Mouse (Mus musculus) layer of hippocampus, postnatal 25 days (tissue): Measurements from ENCODE around the gene Olfr1289. TPM values are rescaled to one million over a fixed set of nuclear protein-coding genes. Genes with fewer than 3 reads are reported as not detected.

Source experiments
- DNase-seq, 2 experiments: peaks; one replicate each; pipeline ENCODE4 v3.0.0; 2022; ENCODE audit warnings: mixed read lengths in 2 of 2, low spot score in 1 of 2; ENCODE audit errors: extremely low spot score in 1 of 2
- total RNA-seq, 2 experiments: library from RNA; stranded (reverse); gene quantifications; 2 replicates each; pipeline ENCODE4 v1.2.3; 2021

Gene Olfr1289
- total RNA-seq, result not detected

DNA sequence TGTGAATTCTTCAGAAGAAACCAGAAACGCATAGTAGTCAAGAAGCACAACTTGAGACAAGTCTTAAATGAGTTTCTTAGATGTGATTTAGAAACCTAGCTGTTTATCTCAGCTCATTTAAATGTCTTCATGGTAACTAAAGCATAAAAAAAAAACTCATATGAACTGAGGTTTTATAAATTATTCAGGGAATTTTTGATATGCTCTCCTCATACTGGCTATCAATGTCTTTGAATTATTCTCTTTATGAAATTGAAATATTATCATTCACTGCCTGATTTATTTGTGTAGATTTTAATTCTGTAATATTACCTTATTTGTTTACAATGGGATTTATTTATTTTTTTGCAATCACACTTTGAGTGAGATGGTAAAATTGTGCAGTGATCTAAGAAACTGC lies at the start of gene Olfr1289:
TSS of gene Olfr1289 (plus strand) at position 301 of the 400 bp plus-strand sequence.
- no peak for DNase-seq

DNA sequence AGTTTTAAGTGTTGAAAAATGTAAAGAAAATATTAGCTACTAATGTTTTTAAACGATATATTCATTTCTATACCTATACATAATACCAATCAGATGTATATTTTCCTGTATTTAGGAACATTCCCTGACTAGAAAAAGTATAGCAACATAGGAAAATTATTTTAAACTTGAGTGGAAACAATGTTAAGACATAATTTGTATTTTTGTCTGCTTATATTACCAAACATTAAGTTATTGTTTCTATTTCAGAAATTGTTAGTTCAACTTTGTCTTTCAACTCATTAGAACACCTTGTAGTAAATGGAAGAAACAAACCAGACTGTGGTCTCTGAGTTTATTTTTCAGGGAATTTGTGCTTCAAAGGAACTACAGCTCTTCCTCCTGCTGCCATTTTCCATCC lies 31.8 kb upstream of the Olfr1289 start, which contains the start of gene Olfr1287:
TSS of gene Olfr1287 (plus strand) at position 301 of the 400 bp plus-strand sequence.
- DNase-seq, result no peak

DNA sequence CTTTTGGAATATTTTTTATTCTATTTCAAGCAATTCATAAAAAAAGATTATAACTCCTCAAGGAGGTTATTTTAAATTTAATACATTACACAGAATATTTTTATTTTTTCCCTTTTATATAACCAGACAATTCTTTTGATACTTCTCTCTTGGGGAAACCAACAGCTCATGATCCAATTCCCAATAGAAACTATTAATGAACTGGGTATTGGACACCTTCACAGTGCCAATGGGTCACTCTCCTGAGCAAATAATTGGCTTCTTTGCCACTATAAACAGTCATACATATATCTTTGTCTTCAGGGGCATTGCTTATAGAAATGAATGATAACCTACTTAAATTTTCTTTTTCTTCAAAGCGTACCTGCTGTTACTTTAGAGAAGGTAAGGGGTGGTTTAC lies 6.8 kb upstream of the Olfr1289 start, which contains the start of gene Olfr1288:
TSS of gene Olfr1288 (plus strand) at position 301 of the 400 bp plus-strand sequence.
- no peak for DNase-seq

DNA sequence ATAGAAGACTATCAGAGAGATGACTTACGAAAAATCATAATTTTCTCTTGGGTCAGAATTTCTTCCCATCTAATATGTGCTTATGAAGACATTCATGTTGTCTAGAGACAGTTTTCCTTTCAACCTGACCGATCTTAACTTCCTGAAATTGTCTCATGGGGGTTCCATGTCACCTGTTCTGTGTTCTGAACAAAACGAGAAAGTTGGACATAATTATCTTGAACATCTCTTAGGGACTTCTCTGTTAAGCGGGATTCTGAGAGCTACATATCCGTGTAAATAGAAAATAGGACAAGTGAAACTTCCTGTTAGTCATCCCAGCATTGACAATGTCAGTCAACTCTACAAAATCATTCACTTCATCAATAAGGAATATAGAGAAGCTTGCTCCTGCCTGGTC lies 13.1 kb downstream of the Olfr1289 start, which contains the start of gene Olfr1290:
TSS of gene Olfr1290 (minus strand) at position 101 of the 400 bp plus-strand sequence.
- DNase-seq, result no peak

- no peak for DNase-seq
Measured at GRCm38 (mm10) chr2:111496880-111497279, 16.3 kb downstream of the Olfr1289 start, which contains the start of gene Olfr1291-ps1. TSS of gene Olfr1291-ps1 (plus strand) at chr2:111497180.

GRCm38 (mm10) chr2:111517451-111517850 lies 36.8 kb downstream of the Olfr1289 start:
- DNase-seq, result no peak

GRCm38 (mm10) chr2:111524903-111525302 lies 44.3 kb downstream of the Olfr1289 start, which contains the start of gene Olfr1293-ps:
TSS of gene Olfr1293-ps (plus strand) at chr2:111525203.
- DNase-seq, result no peak

Other genes starting within 250 kb of the Olfr1289 start
- gene Olfr1275, start 245.5 kb upstream of the Olfr1289 start, total RNA-seq, result not detected
- not detected for gene Olfr1276, start 226.3 kb upstream of the Olfr1289 start, total RNA-seq
- not detected for gene Olfr1277, start 206.7 kb upstream of the Olfr1289 start, total RNA-seq
- not detected for gene Olfr1278, start 190.7 kb upstream of the Olfr1289 start, total RNA-seq
- gene Olfr1279, start 180.2 kb upstream of the Olfr1289 start, total RNA-seq, result not detected
- not detected for gene Olfr1280, start 166.8 kb upstream of the Olfr1289 start, total RNA-seq
- not detected for gene Olfr1281, start 154.3 kb upstream of the Olfr1289 start, total RNA-seq
- gene Olfr1282, start 144.7 kb upstream of the Olfr1289 start, total RNA-seq, result not detected
- not detected for gene Olfr1283, start 114.0 kb upstream of the Olfr1289 start, total RNA-seq
- not detected for gene Olfr1284, start 105.3 kb upstream of the Olfr1289 start, total RNA-seq
- gene Olfr1286, start 57.7 kb upstream of the Olfr1289 start, total RNA-seq, result not detected
- not detected for gene Olfr1287, start 31.7 kb upstream of the Olfr1289 start, total RNA-seq
- gene Olfr1288, start 6.7 kb upstream of the Olfr1289 start, total RNA-seq, result not detected
- gene Olfr1290, start 13.0 kb downstream of the Olfr1289 start, total RNA-seq, result not detected
- gene Olfr1291-ps1, start 16.4 kb downstream of the Olfr1289 start, total RNA-seq, result not detected
- not detected for gene Olfr1293-ps, start 44.4 kb downstream of the Olfr1289 start, total RNA-seq
- not detected for gene Olfr1294, start 59.5 kb downstream of the Olfr1289 start, total RNA-seq
- gene Olfr1295, start 88.9 kb downstream of the Olfr1289 start, total RNA-seq, result not detected
- gene Olfr1297, start 145.7 kb downstream of the Olfr1289 start, total RNA-seq, result not detected
- not detected for gene Olfr1298, start 168.4 kb downstream of the Olfr1289 start, total RNA-seq
- gene Olfr1299, start 180.6 kb downstream of the Olfr1289 start, total RNA-seq, result not detected